Mouse (Mus musculus) erythroblast, embryonic 14.5 days (primary cell): Measurements from ENCODE around the gene Zbtb18.

ENCODE experiments used
- GATA1 ChIP-seq: IDR thresholded peaks from 2 replicates; pipeline ENCODE4 v1.6.1; 2012; ENCODE audit warnings: low read length, inconsistent platforms, mixed read lengths
- TAL1 ChIP-seq: IDR thresholded peaks from 3 replicates; pipeline ENCODE4 v1.6.1; 2012; ENCODE audit warnings: low read length, inconsistent platforms, mixed read lengths

DNA sequence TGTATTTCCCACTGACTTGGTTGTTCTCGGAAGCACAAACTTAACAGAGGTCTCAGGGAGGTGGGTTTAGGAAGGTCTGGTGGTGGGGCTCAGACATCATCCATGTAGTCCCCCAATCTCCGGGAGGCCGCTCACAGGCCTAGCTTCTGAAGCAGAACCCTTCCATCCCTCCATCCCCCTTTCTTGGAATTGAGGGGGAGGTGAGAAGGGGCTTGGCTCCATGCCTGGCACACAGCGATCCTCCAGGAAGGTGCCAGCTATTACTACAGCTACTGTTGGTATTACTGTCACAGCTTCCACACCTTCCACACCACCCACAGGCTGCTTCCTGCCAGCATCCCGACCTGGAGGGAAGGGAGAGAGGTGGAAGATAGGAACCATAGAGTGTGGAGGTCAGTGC, 26.3 kb downstream of the Zbtb18 start:
- TF ChIP-seq TAL1 (no peak), GATA1 (no peak)
